Mouse (Mus musculus) heart, adult 8-10 months (tissue): ENCODE measurements at regions not wholly inside any gene's neighbourhood (a gene's known extent, or its start where the extent isn't known, plus 50 kb on each side); places are given as distances from the start of the nearest gene placed in this dataset.
A peak's percentile ranks its signal among the peaks of the same experiment; 100 is the strongest.
"Not testable (repeated sequence)": the region's sequence is repeated elsewhere in the genome, so short reads cannot be mapped to it uniquely, and the experiment has no call there.

Source experiments
- DNase-seq: peaks from one replicate; pipeline ENCODE4 v3.0.0; 2022; ENCODE audit warnings: low spot score

- no peak for DNase-seq
Measured at GRCm38 (mm10) chr3:58224696-58225095, 189.8 kb upstream of the Tsc22d2 start.

GRCm38 (mm10) chr3:58226447-58227321, 187.8 kb upstream of the Tsc22d2 start:
- no peak for DNase-seq

GRCm38 (mm10) chr3:58227322-58227627, 187.2 kb upstream of the Tsc22d2 start:
- no peak for DNase-seq

GRCm38 (mm10) chr3:58228189-58228588, 186.3 kb upstream of the Tsc22d2 start:
- no peak for DNase-seq

- DNase-seq: no peak
Measured at GRCm38 (mm10) chr3:58231746-58232145, 182.8 kb upstream of the Tsc22d2 start.

GRCm38 (mm10) chr3:58233296-58233695, 181.2 kb upstream of the Tsc22d2 start:
- no peak for DNase-seq

GRCm38 (mm10) chr3:58234846-58235630, 179.5 kb upstream of the Tsc22d2 start:
- no peak for DNase-seq

- no peak for DNase-seq
Measured at GRCm38 (mm10) chr3:58238111-58238510, 176.4 kb upstream of the Tsc22d2 start.

GRCm38 (mm10) chr3:58240775-58241174, 173.7 kb upstream of the Tsc22d2 start:
- DNase-seq: no peak

- DNase-seq: no peak
Measured at GRCm38 (mm10) chr3:58245361-58245760, 169.2 kb upstream of the Tsc22d2 start.

GRCm38 (mm10) chr3:58247989-58248388, 166.5 kb upstream of the Tsc22d2 start:
- no peak for DNase-seq

GRCm38 (mm10) chr3:58253942-58254341, 160.6 kb upstream of the Tsc22d2 start:
- DNase-seq: peak; percentile 17

GRCm38 (mm10) chr3:58267606-58268325, 146.7 kb upstream of the Tsc22d2 start:
- DNase-seq: no peak

- DNase-seq: not testable (repeated sequence)
Measured at GRCm38 (mm10) chr3:58271441-58271840, 143.1 kb upstream of the Tsc22d2 start.

GRCm38 (mm10) chr3:58281291-58281690, 133.2 kb upstream of the Tsc22d2 start:
- no peak for DNase-seq

GRCm38 (mm10) chr3:58284371-58284770, 130.1 kb upstream of the Tsc22d2 start:
- DNase-seq: not testable (repeated sequence)

GRCm38 (mm10) chr3:58295810-58296209, 118.7 kb upstream of the Tsc22d2 start:
- DNase-seq: no peak

GRCm38 (mm10) chr3:58300213-58300612, 114.3 kb upstream of the Tsc22d2 start:
- DNase-seq: no peak

- DNase-seq: no peak
Measured at GRCm38 (mm10) chr3:58300801-58301485, 113.6 kb upstream of the Tsc22d2 start.

- no peak for DNase-seq
Measured at GRCm38 (mm10) chr3:58302322-58302721, 112.2 kb upstream of the Tsc22d2 start.

GRCm38 (mm10) chr3:58303746-58304145, 110.8 kb upstream of the Tsc22d2 start:
- no peak for DNase-seq

GRCm38 (mm10) chr3:58309601-58310000, 104.9 kb upstream of the Tsc22d2 start:
- no peak for DNase-seq
